11 mouse cellular contexts compared by ENCODE assay signal in the genomic region with DNA sequence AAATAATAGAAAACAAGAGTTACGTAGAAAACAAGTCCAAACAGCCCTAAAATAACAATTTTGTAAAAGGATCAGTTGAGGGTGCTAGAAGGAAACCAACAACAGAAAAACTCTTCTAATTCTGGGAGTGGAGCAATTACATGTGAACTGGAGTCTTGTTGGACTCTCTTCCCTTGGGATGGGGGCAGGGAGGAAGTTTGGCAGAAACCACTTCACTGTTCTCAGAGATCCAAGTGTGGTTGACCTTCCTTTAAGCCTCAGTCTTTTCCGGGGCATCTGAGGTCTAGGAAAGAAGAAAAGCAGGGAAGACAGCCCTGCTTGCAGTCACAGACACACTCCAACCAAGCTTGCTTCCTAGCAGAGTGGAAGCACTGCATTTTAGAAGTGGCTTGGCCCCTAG.
A peak's percentile ranks its signal among the peaks of the same experiment; 100 is the strongest.
DNase-seq lines count a peak whose midpoint lies in the region; ATAC-seq and TF ChIP-seq lines count a peak whose summit lies in the region.
"Had no signal": no experiment of that assay in that cellular context is flagged by ENCODE, and none has a peak within 500 bp of the region (broad histone marks: within the 10 kb centered on the region; RNA-seq: fewer than 3 reads in every experiment).

No protein-coding gene starts in this region.

- H3K27ac ChIP-seq in gastrocnemius, adult 2 months, result peak overlapping the region; percentile 53
- H3K27ac ChIP-seq in forebrain, embryonic 10.5 days, result no peak overlapping the region
- no peak overlapping the region for H3K27ac ChIP-seq in midbrain, embryonic 14.5 days (replicated peaks; ENCODE audit: low read depth, low read length)
- no peak overlapping the region for H3K27ac ChIP-seq in hindbrain, embryonic 13.5 days
- H3K27ac ChIP-seq: intestine, embryonic 15.5 days had no signal

- no peak overlapping the region for H3K9ac ChIP-seq in midbrain, embryonic 14.5 days (replicated peaks; ENCODE audit: low read length)
- no peak overlapping the region for H3K9ac ChIP-seq in hindbrain, embryonic 13.5 days
- H3K9ac ChIP-seq: intestine, embryonic 15.5 days had no signal

- no peaks in the 10 kb centered on the region for H3K27me3 ChIP-seq in forebrain, embryonic 10.5 days (ENCODE audit: poor library complexity, severe bottlenecking)
- H3K27me3 ChIP-seq in midbrain, embryonic 14.5 days (ENCODE audit: control insufficient read depth, insufficient read depth, low read length), result no peaks in the 10 kb centered on the region
- no peaks in the 10 kb centered on the region for H3K27me3 ChIP-seq in hindbrain, embryonic 13.5 days
- H3K27me3 ChIP-seq: intestine, embryonic 15.5 days had no signal

- intact Hi-C loops in gastrocnemius, adult 2 months (cut with DNase I), result no loop called here

- 63% methylated on average over 2 of the region's 2 CpGs for WGBS in forebrain, embryonic 10.5 days
- WGBS in midbrain, embryonic 14.5 days, result 82% methylated on average over 2 of the region's 2 CpGs
- 88% methylated on average over 2 of the region's 2 CpGs for WGBS in hindbrain, embryonic 13.5 days

- H3K4me1 ChIP-seq in forebrain, embryonic 10.5 days, result peaks cover 4% of the 10 kb centered on the region
- no peaks in the 10 kb centered on the region for H3K4me1 ChIP-seq in midbrain, embryonic 14.5 days (ENCODE audit: control insufficient read depth, insufficient read depth, low read length)
- H3K4me1 ChIP-seq in hindbrain, embryonic 13.5 days (replicated peaks), result no peaks in the 10 kb centered on the region
- H3K4me1 ChIP-seq: intestine, embryonic 15.5 days had no signal

- no peak for TF ChIP-seq CTCF in gastrocnemius, adult 2 months (IDR thresholded peaks at IDR 0.05)

- H3K4me2 ChIP-seq in midbrain, embryonic 14.5 days (ENCODE audit: low read length), result no peak overlapping the region
- H3K4me2 ChIP-seq in hindbrain, embryonic 13.5 days, result no peak overlapping the region
- H3K4me2 ChIP-seq: intestine, embryonic 15.5 days had no signal

- DNase-seq in kidney, postnatal 10 days, result peak; percentile 59
- no peak for DNase-seq in kidney, adult 8-10 months
- DNase-seq in adrenal gland, postnatal 25 days, result peak; percentile 18
- peak; percentile 63 for DNase-seq in gastrocnemius, adult 2 months
- peak; percentile 25 to 51 for DNase-seq in kidney, postnatal 36 days
- no peak for DNase-seq in forebrain, embryonic 10.5 days (ENCODE audit: extremely low spot score, low spot score)
- DNase-seq in midbrain, embryonic 14.5 days, result no peak
- DNase-seq: cerebellum, adult 8-10 months; thymus, postnatal 36 days had no signal

- no peak for ATAC-seq in midbrain, embryonic 14.5 days (ENCODE audit: low FRiP score, low TSS enrichment)
- no peak for ATAC-seq in hindbrain, embryonic 13.5 days (ENCODE audit: low FRiP score)
- ATAC-seq: intestine, embryonic 15.5 days had no signal

- no peak overlapping the region for H3K4me3 ChIP-seq in gastrocnemius, adult 2 months
- no peak overlapping the region for H3K4me3 ChIP-seq in forebrain, embryonic 10.5 days
- no peak overlapping the region for H3K4me3 ChIP-seq in midbrain, embryonic 14.5 days (replicated peaks; ENCODE audit: low read depth, low read length)
- H3K4me3 ChIP-seq in hindbrain, embryonic 13.5 days, result no peak overlapping the region
- H3K4me3 ChIP-seq: intestine, embryonic 15.5 days had no signal

- no peaks in the 10 kb centered on the region for H3K36me3 ChIP-seq in forebrain, embryonic 10.5 days (replicated peaks)
- H3K36me3 ChIP-seq in midbrain, embryonic 14.5 days (ENCODE audit: control insufficient read depth, insufficient read depth, low read length), result no peaks in the 10 kb centered on the region
- no peaks in the 10 kb centered on the region for H3K36me3 ChIP-seq in hindbrain, embryonic 13.5 days
- H3K36me3 ChIP-seq: intestine, embryonic 15.5 days had no signal

- no peaks in the 10 kb centered on the region for H3K9me3 ChIP-seq in forebrain, embryonic 10.5 days
- no peaks in the 10 kb centered on the region for H3K9me3 ChIP-seq in midbrain, embryonic 14.5 days (ENCODE audit: control insufficient read depth, low read length)
- no peaks in the 10 kb centered on the region for H3K9me3 ChIP-seq in hindbrain, embryonic 13.5 days
- H3K9me3 ChIP-seq: intestine, embryonic 15.5 days had no signal

Comparison
In these comparisons a context has a peak if more than half of its experiments do, and no peak if none do; other contexts are left out.
1. DNase-seq: peak in kidney, postnatal 10 days (single experiment), adrenal gland, postnatal 25 days (single experiment), gastrocnemius, adult 2 months (single experiment) and kidney, postnatal 36 days (2 of 2); none in kidney, adult 8-10 months (0 of 2), forebrain, embryonic 10.5 days (single experiment) and midbrain, embryonic 14.5 days (single experiment).